Mouse (Mus musculus) G1E (cell line): ENCODE measurements around the gene Dach1. TPM values are rescaled to one million over a fixed set of nuclear protein-coding genes. Genes with fewer than 3 reads are reported as not detected.

Experiments used
- ATAC-seq: 2 replicates; pipeline ENCODE4 v1.8.0; 2016; ENCODE audit warnings: mild to moderate bottlenecking; ENCODE audit not compliant: insufficient number of reproducible peaks, poor library complexity, low FRiP score, severe bottlenecking; ENCODE audit errors: extremely low read depth
- DNase-seq: peaks from one replicate; pipeline ENCODE4 v3.0.0; 2012; ENCODE audit warnings: low spot score
- H3K27me3 ChIP-seq: 2 replicates; pipeline ENCODE4 v1.6.1; 2012; ENCODE audit warnings: mild to moderate bottlenecking, low read length, inconsistent platforms; ENCODE audit not compliant: insufficient read depth
- H3K36me3 ChIP-seq: replicated peaks from 2 replicates; pipeline ENCODE3; 2012; ENCODE audit warnings: mild to moderate bottlenecking, inconsistent platforms
- H3K4me1 ChIP-seq: 2 replicates; pipeline ENCODE4 v1.6.1; 2012; ENCODE audit warnings: low read depth, low read length, inconsistent platforms, mixed read lengths; ENCODE audit not compliant: insufficient read depth
- H3K4me3 ChIP-seq: 2 replicates; pipeline ENCODE4 v1.5.1; 2012; ENCODE audit warnings: low read depth, mild to moderate bottlenecking, inconsistent platforms, low read length, moderate library complexity, mixed read lengths
- H3K9me3 ChIP-seq: replicated peaks from 2 replicates; pipeline ENCODE4 v1.6.1; 2012; ENCODE audit warnings: inconsistent platforms
- CTCF ChIP-seq: IDR thresholded peaks from 2 replicates; pipeline ENCODE4 v1.5.1; 2012; ENCODE audit warnings: low read depth, low read length, inconsistent platforms, mixed read lengths
- GATA1 ChIP-seq: IDR thresholded peaks from 2 replicates; pipeline ENCODE4 v1.6.1; 2012; ENCODE audit warnings: borderline replicate concordance, low read length, inconsistent platforms, mixed read lengths
- GATA2 ChIP-seq: IDR thresholded peaks from 2 replicates; pipeline ENCODE4 v1.6.1; 2012; ENCODE audit warnings: low read depth, low read length, inconsistent platforms, borderline replicate concordance
- POLR2AphosphoS5 ChIP-seq: IDR thresholded peaks from 2 replicates; pipeline ENCODE4 v1.6.1; 2012; ENCODE audit warnings: low read depth, low read length, inconsistent platforms; ENCODE audit not compliant: insufficient replicate concordance
- TAL1 ChIP-seq: conservative IDR thresholded peaks from 2 replicates; pipeline ENCODE4 v1.6.1; 2012; ENCODE audit warnings: low read depth, low read length, inconsistent platforms, mixed read lengths
- polyA plus RNA-seq: library from polyadenylated mRNA; stranded (reverse); fragments of >175 nt; gene quantifications from 2 replicates; pipeline ENCODE4 v1.2.3, GENCODE M21; 2012
- total RNA-seq, 2 experiments: library from RNA; stranded (forward) in 1 of 2; stranded (reverse) in 1 of 2; fragments of 200-1000 nt in 1 of 2; fragments of >200 nt in 1 of 2; fragmentation: Nextera tagmentation in 1 of 2; gene quantifications; 2 replicates each; pipeline ENCODE4 v1.2.3; 2014 to 2017

Dach1 gene
- total RNA-seq (2014; fragmentation: Nextera tagmentation) (not detected in 2 replicates), total RNA-seq (2017) (0.05 and 0.12 TPM in 2 replicates), polyA plus RNA-seq (not detected in 2 replicates)

GRCm38 (mm10) chr14:98169421-98170076, at the start of gene Dach1:
Gene Dach1 (minus strand): TSS chr14:98169765.
- no peak for DNase-seq
- Histone ChIP-seq H3K9me3 (peaks cover 34% of the 10 kb centered on the region), H3K4me3 (no peak within 1 kb of the TSS; the same call in 1 of the 2 replicates), H3K27me3 (no peaks in the 10 kb centered on the region), H3K4me1 (no peaks in the 10 kb centered on the region), H3K36me3 (no peaks in the 10 kb centered on the region)
- TF ChIP-seq POLR2AphosphoS5 (no peak), CTCF (no peak), GATA1 (no peak), TAL1 (no peak), GATA2 (no peak)
- ATAC-seq: no peak

- H3K36me3 ChIP-seq: no peaks in the 10 kb centered on the region
- H3K4me1 ChIP-seq: no peaks in the 10 kb centered on the region
- H3K27me3 ChIP-seq: no peaks in the 10 kb centered on the region
- ATAC-seq: no peak
- H3K4me3 ChIP-seq: no peak overlapping the region
- TF ChIP-seq CTCF (no peak), GATA2 (no peak), GATA1 (no peak), POLR2AphosphoS5 (no peak), TAL1 (no peak)
- H3K9me3 ChIP-seq: peaks cover 2% of the 10 kb centered on the region; the same call in 1 of the 2 replicates
- DNase-seq: no peak
These were observed 30.5 kb upstream of the Dach1 start for GRCm38 (mm10) chr14:98200089-98200488.

- Histone ChIP-seq H3K36me3 (no peaks in the 10 kb centered on the region), H3K4me1 (no peaks in the 10 kb centered on the region), H3K4me3 (no peak overlapping the region), H3K9me3 (peaks cover 12% of the 10 kb centered on the region), H3K27me3 (no peaks in the 10 kb centered on the region)
- ATAC-seq: no peak
- TF ChIP-seq GATA2: no peak
- no peak for TF ChIP-seq GATA1
- no peak for TF ChIP-seq TAL1
- no peak for TF ChIP-seq CTCF
- TF ChIP-seq POLR2AphosphoS5: no peak
- no peak for DNase-seq
These were observed 12.0 kb upstream of the Dach1 start for GRCm38 (mm10) chr14:98181545-98181944.

GRCm38 (mm10) chr14:98173831-98174230, 4.3 kb upstream of the Dach1 start:
- TF ChIP-seq GATA2 (no peak), GATA1 (no peak), CTCF (no peak), TAL1 (no peak), POLR2AphosphoS5 (no peak)
- H3K4me1 ChIP-seq: no peaks in the 10 kb centered on the region
- H3K4me3 ChIP-seq: no peak overlapping the region
- DNase-seq (no peak), ATAC-seq (no peak)
- no peaks in the 10 kb centered on the region for H3K36me3 ChIP-seq
- H3K27me3 ChIP-seq: no peaks in the 10 kb centered on the region
- peaks cover 15% of the 10 kb centered on the region for H3K9me3 ChIP-seq

GRCm38 (mm10) chr14:98172394-98172905, 2.9 kb upstream of the Dach1 start:
- Histone ChIP-seq H3K9me3 (peaks cover 23% of the 10 kb centered on the region), H3K36me3 (no peaks in the 10 kb centered on the region), H3K27me3 (no peaks in the 10 kb centered on the region), H3K4me3 (no peak overlapping the region), H3K4me1 (no peaks in the 10 kb centered on the region)
- TF ChIP-seq POLR2AphosphoS5 (no peak), TAL1 (no peak), GATA1 (no peak), GATA2 (no peak), CTCF (no peak)
- no peak for ATAC-seq
- no peak for DNase-seq

GRCm38 (mm10) chr14:98171861-98172260, 2.3 kb upstream of the Dach1 start:
- ATAC-seq: no peak

More at GRCm38 (mm10) chr14:98171861-98172260, 2.3 kb upstream of the Dach1 start:
- Histone ChIP-seq H3K36me3 (no peaks in the 10 kb centered on the region), H3K9me3 (peaks cover 27% of the 10 kb centered on the region), H3K4me1 (no peaks in the 10 kb centered on the region), H3K27me3 (no peaks in the 10 kb centered on the region), H3K4me3 (no peak overlapping the region)
- TF ChIP-seq TAL1: no peak
- TF ChIP-seq POLR2AphosphoS5: no peak
- TF ChIP-seq GATA2: no peak
- TF ChIP-seq CTCF: no peak
- TF ChIP-seq GATA1: no peak
- no peak for DNase-seq
